Mouse (Mus musculus): ENCODE measurements around the gene Akr1b8.

The Akr1b8 gene

DNA sequence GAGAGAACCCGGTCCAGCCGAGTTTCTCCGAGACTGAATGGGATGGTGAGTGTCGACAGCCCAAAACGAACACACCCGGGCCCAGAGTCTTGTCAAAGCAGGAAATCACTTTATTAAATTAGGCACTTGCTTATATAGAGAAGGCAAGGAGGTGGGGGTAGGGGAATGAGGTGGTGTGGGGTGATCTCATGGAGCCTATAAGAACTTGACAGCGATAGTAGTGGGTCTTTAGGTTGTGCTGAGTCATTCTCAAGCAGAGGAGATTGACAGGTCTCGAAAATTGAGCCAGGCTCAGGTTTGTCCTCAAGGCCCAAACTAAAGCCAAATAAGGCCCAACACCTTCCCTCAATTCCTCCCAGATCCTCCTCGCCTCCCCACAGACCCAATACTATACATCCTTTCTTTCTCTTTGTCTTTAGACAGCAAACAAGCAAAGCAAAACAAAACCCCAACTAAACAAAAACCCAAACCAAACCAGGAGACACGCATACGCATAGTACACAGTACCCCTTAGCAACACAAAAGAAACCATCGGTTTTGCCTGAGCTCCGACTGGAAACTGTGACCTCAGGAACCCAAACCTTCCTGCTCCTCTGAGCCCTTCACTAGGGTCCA is 45.8 kb downstream of the Akr1b8 start:
- in situ Hi-C loops (cut with MboI, MseI) = no loop called here

DNA sequence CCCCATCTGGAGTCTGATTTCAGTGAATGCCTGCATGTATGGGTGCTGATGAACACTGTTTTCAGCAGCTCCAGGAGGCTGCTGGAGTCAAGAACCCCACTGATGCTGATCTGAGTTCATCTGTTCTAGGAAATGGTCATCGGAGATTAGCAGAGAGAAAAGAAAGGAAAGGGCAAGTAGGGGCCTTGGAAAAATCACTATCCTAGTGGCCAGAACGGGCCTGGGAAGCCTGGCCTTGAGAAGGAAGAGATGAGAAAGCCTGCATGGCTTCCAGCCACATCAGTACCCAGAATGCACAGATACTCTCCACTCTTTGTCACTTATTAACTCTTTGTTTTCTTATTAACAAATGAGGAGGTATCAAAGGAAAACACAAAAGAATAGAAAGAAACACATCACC is 46.8 kb downstream of the Akr1b8 start:
- in situ Hi-C loops (cut with MboI, MseI) = no loop called here

DNA sequence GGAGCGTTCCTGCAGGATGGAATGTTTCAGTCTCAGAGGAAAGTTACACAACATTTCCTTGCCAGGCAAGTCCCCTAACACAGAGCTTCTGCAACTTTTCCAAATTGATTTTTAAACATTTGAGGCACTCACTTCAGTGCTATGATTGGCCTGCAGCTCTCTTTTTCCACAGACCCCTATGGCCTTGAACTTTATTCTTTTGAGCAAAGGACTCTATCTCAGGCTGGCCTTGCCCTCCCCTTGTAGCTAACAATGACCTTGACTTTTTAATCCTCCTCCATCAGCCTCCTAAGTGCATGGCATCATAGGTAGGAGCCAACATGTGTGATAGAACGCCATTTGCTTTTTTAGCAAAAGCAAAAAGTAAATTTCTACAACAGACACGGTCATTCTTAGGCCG is 52.8 kb downstream of the Akr1b8 start:
- in situ Hi-C loops (cut with MboI, MseI) = no loop called here

DNA sequence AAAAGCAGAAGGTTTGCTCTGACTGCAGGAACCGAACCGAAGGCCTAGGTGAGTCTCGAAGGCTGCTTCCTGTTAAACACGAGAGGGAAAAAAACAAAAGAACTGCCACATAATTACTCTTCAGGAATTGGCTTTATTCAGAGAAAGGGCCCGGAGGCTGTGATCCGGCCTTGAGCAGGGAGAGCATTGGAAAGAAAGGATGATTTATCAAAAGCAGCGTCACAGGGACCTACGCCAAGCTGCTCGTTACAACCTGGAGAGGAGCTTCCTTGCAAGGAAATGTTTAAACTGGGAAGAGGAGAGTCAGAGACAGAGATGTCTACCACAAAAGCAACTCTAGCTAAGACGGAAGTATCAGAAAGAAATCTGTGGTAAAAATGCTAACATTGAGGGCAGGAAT is 53.5 kb downstream of the Akr1b8 start:
- in situ Hi-C loops (cut with MboI, MseI) = no loop called here

- in situ Hi-C loops (cut with MboI, MseI) = loop anchor here (10.0 kb wide), 1 partner anchor 527 kb away; no protein-coding TSS in a partner anchor
Observed at GRCm38 (mm10) chr6:34412023-34412422, 58.1 kb downstream of the Akr1b8 start, which contains the start of gene Akr1b7. TSS of gene Akr1b7 (plus strand) at chr6:34412334.

DNA sequence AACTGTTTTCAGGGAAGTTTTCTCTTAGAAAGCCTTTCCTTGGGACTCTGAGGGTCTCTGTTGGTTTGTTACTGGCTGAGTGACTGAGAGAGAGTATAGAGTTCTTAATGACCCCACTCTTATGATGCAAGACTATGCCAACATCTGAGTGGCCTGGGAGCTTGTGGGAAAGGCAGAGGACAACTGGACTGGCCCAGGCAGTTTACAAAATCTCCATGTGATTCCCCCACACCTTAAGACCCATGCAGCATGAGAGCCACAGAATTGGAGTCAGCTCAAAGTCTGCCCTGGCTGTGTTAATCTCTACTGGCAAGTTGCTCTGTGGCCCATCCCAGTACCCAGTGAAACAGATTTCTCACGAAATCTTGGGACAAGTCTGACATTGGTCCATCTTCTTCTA is 58.8 kb downstream of the Akr1b8 start:
- in situ Hi-C loops (cut with MboI, MseI) = loop anchor here (10.0 kb wide), 1 partner anchor 528 kb away; no protein-coding TSS in a partner anchor

DNA sequence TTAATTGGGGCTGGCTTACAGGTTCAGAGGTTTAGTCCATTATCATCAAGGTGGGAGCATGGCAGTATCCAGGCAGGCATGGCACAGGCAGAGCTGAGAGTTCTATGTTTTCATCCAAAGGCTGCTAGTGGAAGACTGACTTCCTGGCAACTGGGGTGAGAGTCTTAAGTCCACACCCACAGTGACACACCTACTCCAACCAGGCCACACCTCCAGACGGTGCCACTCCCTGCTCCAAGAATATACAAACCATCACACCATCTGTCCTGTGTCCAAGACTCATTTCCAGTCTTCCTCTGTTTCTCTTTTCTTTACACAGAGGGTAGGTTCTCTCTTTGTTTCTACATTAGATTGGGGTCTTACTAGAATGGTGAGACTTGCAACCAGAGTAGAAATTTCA is 59.5 kb downstream of the Akr1b8 start:
- in situ Hi-C loops (cut with MboI, MseI) = loop anchor here (10.0 kb wide), 1 partner anchor 529 kb away; no protein-coding TSS in a partner anchor

GRCm38 (mm10) chr6:34416521-34416920 is 62.6 kb downstream of the Akr1b8 start:
- in situ Hi-C loops (cut with MboI, MseI) = loop anchor here (10.0 kb wide), 1 partner anchor 532 kb away; no protein-coding TSS in a partner anchor

Measured in T-helper 1 cell (primary cell).